Mouse (Mus musculus) bone marrow, adult 2 months (tissue): Measurements from ENCODE around the gene Pramef8. TPM values are rescaled to one million over a fixed set of nuclear protein-coding genes. Genes with fewer than 3 reads are reported as not detected.
A peak's percentile ranks its signal among the peaks of the same experiment; 100 is the strongest.

Source experiments
- H3K27ac ChIP-seq: fragments of 200-500 bp; 2 replicates; pipeline ENCODE4 v1.5.1; 2012; ENCODE audit warnings: low read depth, mild to moderate bottlenecking, control low read depth, inconsistent platforms, low read length; ENCODE audit not compliant: control insufficient read depth, poor library complexity, insufficient read depth
- H3K4me1 ChIP-seq: fragments of 200-500 bp; 2 replicates; pipeline ENCODE4 v1.6.1; 2011; ENCODE audit warnings: low read length; ENCODE audit not compliant: control insufficient read depth, insufficient read depth
- H3K4me3 ChIP-seq: fragments of 200-500 bp; replicated peaks from 2 replicates; pipeline ENCODE3; 2011; ENCODE audit warnings: mild to moderate bottlenecking, low read depth, low read length, control low read depth; ENCODE audit not compliant: control insufficient read depth
- CTCF ChIP-seq: fragments of 200-500 bp; IDR thresholded peaks from 2 replicates; pipeline ENCODE4 v1.5.1; 2011; ENCODE audit warnings: low read length, control low read depth; ENCODE audit not compliant: control insufficient read depth, insufficient read depth
- POLR2A ChIP-seq: fragments of 200-500 bp; IDR thresholded peaks from 2 replicates; pipeline ENCODE4 v1.6.1; 2011; ENCODE audit warnings: low read depth, mild to moderate bottlenecking, control low read depth, low read length, borderline replicate concordance; ENCODE audit not compliant: control insufficient read depth
- WGBS: fragments of 180-500 bp; shearing (Covaris S2); methylation state at CpG from one replicate; pipeline ENCODE4 v1.1.7; 2018; 5-methylcytosine and 5-hydroxymethylcytosine counted together
- polyA plus RNA-seq: library from polyadenylated mRNA; stranded (reverse); fragments of >200 nt; gene quantifications from 2 replicates; pipeline ENCODE4 v1.2.4, GENCODE M21; 2011; ENCODE audit warnings: low replicate concordance; ENCODE audit not compliant: missing spikeins, insufficient read depth, insufficient read length

The Pramef8 gene
- polyA plus RNA-seq: 3.4 and 4.3 TPM in 2 replicates

- H3K27ac ChIP-seq: peak within 1 kb of the TSS; percentile 80
- under 1% methylated on average over 50 of the region's 50 CpGs for WGBS
- TF ChIP-seq CTCF (no peak), POLR2A (no peak)
- no peaks in the 10 kb centered on the region; the same call in 1 of the 2 replicates for H3K4me1 ChIP-seq
- H3K4me3 ChIP-seq: peak within 1 kb of the TSS; percentile 80
Measured at GRCm38 (mm10) chr4:143412219-143413092, at the start of gene Pramef8. Gene Pramef8 (plus strand): TSS chr4:143412426.

- no peaks in the 10 kb centered on the region for H3K4me1 ChIP-seq
- no peak overlapping the region for H3K4me3 ChIP-seq
- WGBS: 68% methylated on average over 15 of the region's 15 CpGs
- no peak for TF ChIP-seq POLR2A
- TF ChIP-seq CTCF: no peak
- H3K27ac ChIP-seq: no peak overlapping the region
Measured at GRCm38 (mm10) chr4:143366415-143367041, 45.7 kb upstream of the Pramef8 start.

- Histone ChIP-seq H3K4me3 (no peak overlapping the region), H3K4me1 (no peaks in the 10 kb centered on the region), H3K27ac (no peak overlapping the region)
- 45% methylated on average over 7 of the region's 7 CpGs for WGBS
- TF ChIP-seq POLR2A (no peak), CTCF (no peak)
Measured at GRCm38 (mm10) chr4:143379480-143379879, 32.7 kb upstream of the Pramef8 start.

GRCm38 (mm10) chr4:143379931-143380715, 32.1 kb upstream of the Pramef8 start:
- TF ChIP-seq POLR2A: no peak
- Histone ChIP-seq H3K4me1 (no peaks in the 10 kb centered on the region), H3K4me3 (no peak overlapping the region), H3K27ac (no peak overlapping the region)
- WGBS: 39% methylated on average over 15 of the region's 15 CpGs

- no peaks in the 10 kb centered on the region for H3K4me1 ChIP-seq
- TF ChIP-seq POLR2A (no peak), CTCF (peak; percentile 17; the same call in 1 of the 2 replicates)
- WGBS: under 1% methylated on average over 5 of the region's 5 CpGs
- H3K27ac ChIP-seq: no peak overlapping the region
- no peak overlapping the region for H3K4me3 ChIP-seq
Measured at GRCm38 (mm10) chr4:143380716-143381004, 31.6 kb upstream of the Pramef8 start.

GRCm38 (mm10) chr4:143382163-143382562, 30.1 kb upstream of the Pramef8 start:
- no peaks in the 10 kb centered on the region for H3K4me1 ChIP-seq
- H3K4me3 ChIP-seq: no peak overlapping the region
- WGBS: 71% methylated on average over 3 of the region's 3 CpGs
- TF ChIP-seq CTCF (no peak), POLR2A (no peak)
- no peak overlapping the region for H3K27ac ChIP-seq

GRCm38 (mm10) chr4:143383646-143384045, 28.6 kb upstream of the Pramef8 start:
- Histone ChIP-seq H3K27ac (no peak overlapping the region), H3K4me1 (no peaks in the 10 kb centered on the region), H3K4me3 (no peak overlapping the region)
- no peak for TF ChIP-seq POLR2A
- 39% methylated on average over 4 of the region's 4 CpGs for WGBS
